Mouse (Mus musculus): ENCODE results near the gene Abcc9. TPM values are rescaled to one million over a fixed set of nuclear protein-coding genes. Genes with fewer than 3 reads are reported as not detected.

Gene Abcc9
- total and polyA plus RNA-seq, 3 experiments, result not detected

- in situ Hi-C loops (cut with MboI; ENCODE audit: low pct_ligation_motif_present, low pct_unique_long_range_greater_than_20kb, low sequenced_read_pairs), result no loop called here
- Histone ChIP-seq H3K79me2 (replicated peaks; ENCODE audit: control insufficient read depth, extremely low read depth, insufficient read depth, poor library complexity, severe bottlenecking) (no peaks in the 10 kb centered on the region), H3K9me3 (replicated peaks; ENCODE audit: low read length) (no peaks in the 10 kb centered on the region), H3K36me3 (replicated peaks in 1 of 2; ENCODE audit: control insufficient read depth in 1 of 2, insufficient read depth in 1 of 2, low read length in 1 of 2) (no peaks in the 10 kb centered on the region), H3K4me2 (ENCODE audit: insufficient read depth, low read depth, poor library complexity, severe bottlenecking) (no peak overlapping the region), H3K27me3 (replicated peaks) (no peaks in the 10 kb centered on the region), H3K9ac (ENCODE audit: insufficient read depth, low read depth) (no peak overlapping the region), H3K4me3 (replicated peaks in 1 of 3; ENCODE audit: low read depth in 2 of 3, low read length in 2 of 3, poor library complexity in 1 of 3) (no peak overlapping the region), H3K4me1 (ENCODE audit: control insufficient read depth in 1 of 2, insufficient read depth in 2 of 2) (0 out of 4 replicates have a peak, but pooled peaks cover 0 to 4% of the 10 kb centered on the region in 2 experiments), H3K27ac (ENCODE audit: insufficient read depth, low read depth) (no peak overlapping the region)
- dilution Hi-C loops (cut with MboI; ENCODE audit: extremely low pct_ligation_motif_present, extremely low pct_unique_long_range_greater_than_20kb, low sequenced_read_pairs), result no loop called here
- no peak for DNase-seq (ENCODE audit: extremely low read depth)
- TF ChIP-seq MXI1 (IDR thresholded peaks at IDR 0.05; ENCODE audit: low read depth, low read length) (no peak), CHD1 (IDR thresholded peaks at IDR 0.05; ENCODE audit: low read depth, low read length) (no peak), RCOR1 (conservative IDR thresholded peaks at IDR 0.05; ENCODE audit: low read depth, low read length) (no peak), MAFK (IDR thresholded peaks at IDR 0.05; ENCODE audit: insufficient replicate concordance, low read length) (no peak), NRF1 (IDR thresholded peaks at IDR 0.05; ENCODE audit: low read depth, low read length) (no peak), SIN3A (IDR thresholded peaks at IDR 0.05; ENCODE audit: low read length) (no peak), POLR2A (IDR thresholded peaks at IDR 0.05; ENCODE audit: low read depth, low read length) (no peak), TBP (conservative IDR thresholded peaks at IDR 0.05; ENCODE audit: low read depth, low read length) (no peak), KAT2A (IDR thresholded peaks at IDR 0.05; ENCODE audit: insufficient replicate concordance, low read length) (no peak), BHLHE40 (IDR thresholded peaks at IDR 0.05; ENCODE audit: low read depth, low read length) (no peak), POLR2AphosphoS2 (IDR thresholded peaks at IDR 0.05; ENCODE audit: low read depth, low read length) (no peak), MYC (IDR thresholded peaks at IDR 0.05; ENCODE audit: low read depth, low read length) (no peak), SMC3 (IDR thresholded peaks at IDR 0.05; ENCODE audit: low read depth, low read length) (no peak), ETS1 (conservative IDR thresholded peaks at IDR 0.05; ENCODE audit: low read depth, low read length) (no peak), ELF1 (IDR thresholded peaks at IDR 0.05; ENCODE audit: low read depth, low read length) (no peak), ZNF384 (IDR thresholded peaks at IDR 0.05; ENCODE audit: low read depth, low read length) (no peak), JUN (IDR thresholded peaks at IDR 0.05; ENCODE audit: insufficient read depth, low read depth, low read length) (no peak), PAX5 (IDR thresholded peaks at IDR 0.05; ENCODE audit: low read length) (no peak), MAX (IDR thresholded peaks at IDR 0.05; ENCODE audit: low read length) (no peak)
Measured at GRCm38 (mm10) chr6:142609401-142610373, 92.4 kb downstream of the Abcc9 start.

- H3K27ac ChIP-seq (ENCODE audit: insufficient read depth, low read depth), result no peak overlapping the region
- no peak overlapping the region for H3K4me3 ChIP-seq (replicated peaks in 1 of 3; ENCODE audit: low read depth in 2 of 3, low read length in 2 of 3, poor library complexity in 1 of 3)
- no peak for DNase-seq (ENCODE audit: extremely low read depth)
- H3K36me3 ChIP-seq (replicated peaks in 1 of 2; ENCODE audit: control insufficient read depth in 1 of 2, insufficient read depth in 1 of 2, low read length in 1 of 2), result no peaks in the 10 kb centered on the region
- no peaks in the 10 kb centered on the region for H3K27me3 ChIP-seq (replicated peaks)
- H3K4me1 ChIP-seq (ENCODE audit: control insufficient read depth in 1 of 2, insufficient read depth in 2 of 2), result 0 out of 4 replicates have a peak, but pooled peaks cover 0 to 4% of the 10 kb centered on the region in 2 experiments
- no peaks in the 10 kb centered on the region for H3K9me3 ChIP-seq (replicated peaks; ENCODE audit: low read length)
- no peaks in the 10 kb centered on the region for H3K79me2 ChIP-seq (replicated peaks; ENCODE audit: control insufficient read depth, extremely low read depth, insufficient read depth, poor library complexity, severe bottlenecking)
- H3K9ac ChIP-seq (ENCODE audit: insufficient read depth, low read depth), result no peak overlapping the region
- H3K4me2 ChIP-seq (ENCODE audit: insufficient read depth, low read depth, poor library complexity, severe bottlenecking), result no peak overlapping the region
- dilution Hi-C loops (cut with MboI; ENCODE audit: extremely low pct_ligation_motif_present, extremely low pct_unique_long_range_greater_than_20kb, low sequenced_read_pairs) (no loop called here), in situ Hi-C loops (cut with MboI; ENCODE audit: low pct_ligation_motif_present, low pct_unique_long_range_greater_than_20kb, low sequenced_read_pairs) (no loop called here)
- TF ChIP-seq NELFE (IDR thresholded peaks at IDR 0.05; ENCODE audit: low read depth, low read length) (no peak), PAX5 (IDR thresholded peaks at IDR 0.05; ENCODE audit: low read length) (no peak), TCF12 (IDR thresholded peaks at IDR 0.05; ENCODE audit: low read depth, low read length) (no peak), ZKSCAN1 (IDR thresholded peaks at IDR 0.05; ENCODE audit: borderline replicate concordance, low read depth, low read length) (no peak), BHLHE40 (IDR thresholded peaks at IDR 0.05; ENCODE audit: low read depth, low read length) (no peak), MAFK (IDR thresholded peaks at IDR 0.05; ENCODE audit: insufficient replicate concordance, low read length) (no peak), CHD2 (IDR thresholded peaks at IDR 0.05; ENCODE audit: low read length) (no peak), ZNF384 (IDR thresholded peaks at IDR 0.05; ENCODE audit: low read depth, low read length) (no peak), RAD21 (IDR thresholded peaks at IDR 0.05; ENCODE audit: low read depth, low read length) (no peak), E2F4 (IDR thresholded peaks at IDR 0.05; ENCODE audit: insufficient replicate concordance, low read depth, low read length) (no peak), CTCF (conservative IDR thresholded peaks at IDR 0.05 in 1 of 2, IDR thresholded peaks at IDR 0.05 in 1 of 2; ENCODE audit: low read depth in 2 of 2, low read length in 2 of 2) (no peak), POLR2A (IDR thresholded peaks at IDR 0.05; ENCODE audit: low read depth, low read length) (no peak), RCOR1 (conservative IDR thresholded peaks at IDR 0.05; ENCODE audit: low read depth, low read length) (no peak)
Measured at GRCm38 (mm10) chr6:142607080-142607479, 95.0 kb downstream of the Abcc9 start.
